Mouse (Mus musculus) heart, embryonic 13.5 days (tissue): ENCODE results near the gene Degs2. TPM values are rescaled to one million over a fixed set of nuclear protein-coding genes. Genes with fewer than 3 reads are reported as not detected.

Experiments
- microRNA counts: library from miRNA; unstranded; fragments of <30 nt; microRNA quantifications from one replicate; lab custom pipeline; 2016
- microRNA-seq: library from miRNA; unstranded; fragments of <30 nt; microRNA quantifications from one replicate; pipeline ENCODE4, GENCODE M21; 2016
- polyA plus RNA-seq: library from polyadenylated mRNA; unstranded; fragments of >200 nt; fragmentation: Nextera tagmentation; extraction: Ambion mirVana; gene quantifications from 2 replicates; pipeline ENCODE4 v1.2.1, GENCODE M21; 2015

Degs2 gene
- polyA plus RNA-seq, 1 experiment from 2014 or later: 0.41 TPM

MicroRNA genes within 50 kb of the gene (microRNA counts, 519-probe panel; counts per million panel counts)
- microRNA mmu-miR-342-3p (lab: Ali Mortazavi, UCI): 5,225 counts per million, percentile 87 among the panel's probes with 10 or more counts
- 209 counts per million, percentile 61 among the panel's probes with 10 or more counts for microRNA mmu-miR-342-5p (lab: Ali Mortazavi, UCI)

Small RNA genes within 50 kb of the gene (microRNA-seq; reads per million reads assigned to microRNA genes)
- not detected for gene Gm23872
- gene Mir342: 3,409 reads per million, percentile 90 among the genes with 10 or more reads in this experiment

Other genes with a start within 250 kb of the Degs2 start
- 30.6 and 36.1 TPM in 2 replicates for gene Evl, start 147.6 kb downstream of the Degs2 start, polyA plus RNA-seq
- gene Yy1, start 90.7 kb upstream of the Degs2 start, polyA plus RNA-seq: 9.8 and 11.7 TPM in 2 replicates
- gene Slc25a29, start 133.6 kb upstream of the Degs2 start, polyA plus RNA-seq: 3.3 and 3.4 TPM in 2 replicates
- gene Slc25a47, start 133.7 kb upstream of the Degs2 start, polyA plus RNA-seq: 5.8 and 5.9 TPM in 2 replicates
- gene Wdr25, start 191.3 kb upstream of the Degs2 start, polyA plus RNA-seq: 4.2 and 6.3 TPM in 2 replicates
- 58.4 and 59.9 TPM in 2 replicates for gene Wars, start 191.9 kb upstream of the Degs2 start, polyA plus RNA-seq